Mouse (Mus musculus) R1 (cell line): Measurements from ENCODE around the gene Hnf4a.

Experiments
- DNase-seq: peaks from one replicate; pipeline ENCODE4 v3.0.0-alpha.2; 2018; ENCODE audit warnings: low read depth, low spot score

The Hnf4a gene

GRCm38 (mm10) chr2:163548822-163549221 is 42.2 kb downstream of the Hnf4a start:
- DNase-seq: no peak

DNA sequence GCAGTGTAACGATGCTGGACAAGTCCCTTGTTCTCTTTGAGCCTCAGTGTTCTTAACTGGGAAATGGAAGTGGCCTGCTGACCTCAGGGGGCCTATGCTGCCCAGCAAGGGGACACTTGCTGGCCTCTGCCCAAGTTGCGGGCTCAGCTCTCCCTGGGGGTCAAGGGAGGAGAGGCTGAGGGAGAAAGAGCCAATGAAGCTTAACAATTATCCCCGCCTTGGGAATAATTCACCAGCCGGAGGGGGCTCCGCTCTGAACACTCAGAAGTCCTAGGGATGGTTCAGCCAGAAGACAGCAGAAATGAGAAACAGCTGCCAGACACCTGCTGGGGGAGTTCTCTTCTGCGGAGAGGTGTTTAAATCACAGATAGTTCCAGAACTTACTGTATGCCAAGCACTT is 43.2 kb downstream of the Hnf4a start:
- no peak for DNase-seq

DNA sequence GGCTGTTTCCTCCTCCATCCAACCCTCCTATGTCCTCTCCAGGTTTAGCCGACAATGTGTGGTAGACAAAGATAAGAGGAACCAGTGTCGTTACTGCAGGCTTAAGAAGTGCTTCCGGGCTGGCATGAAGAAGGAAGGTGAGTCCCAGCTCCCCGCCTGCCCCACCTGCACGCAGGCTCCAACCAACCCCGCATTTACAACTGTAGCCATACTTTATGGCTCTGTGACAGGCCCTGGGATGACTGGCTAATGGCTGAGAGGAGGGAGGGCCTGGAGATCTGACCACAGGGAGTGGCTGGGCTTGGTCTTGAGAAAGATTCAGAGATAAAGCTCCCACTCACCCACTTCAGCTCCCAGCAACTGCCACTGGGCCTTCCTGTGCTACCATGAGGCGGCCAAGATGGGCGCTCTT is 45.9 kb downstream of the Hnf4a start:
- DNase-seq: no peak

DNA sequence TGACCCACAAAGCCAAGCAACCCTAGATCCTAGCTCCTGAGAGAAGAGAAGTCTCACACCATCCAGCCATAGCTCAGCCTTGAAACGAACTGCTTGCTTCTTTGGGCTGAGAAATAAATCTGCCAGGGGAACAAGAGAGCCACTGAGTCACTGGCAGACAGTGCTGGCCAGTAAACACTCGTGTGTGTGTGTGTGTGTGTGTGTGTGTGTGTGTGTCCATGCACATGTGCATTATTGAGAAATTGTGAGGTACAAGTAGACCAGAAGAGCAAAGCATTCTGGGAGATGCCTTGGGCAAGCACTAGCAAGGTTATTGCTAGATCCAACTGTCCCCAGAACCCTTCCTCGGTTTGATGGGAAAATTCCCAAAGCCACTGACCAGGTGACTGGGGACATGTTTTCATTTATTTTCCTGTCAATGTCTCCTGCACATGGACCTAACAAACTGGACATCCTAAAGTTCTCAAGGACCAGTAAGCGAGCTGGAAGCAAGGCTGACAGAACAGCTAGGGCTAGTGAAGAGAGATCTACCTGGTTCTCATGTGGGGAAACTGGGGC is 47.9 kb downstream of the Hnf4a start:
- no peak for DNase-seq

DNA sequence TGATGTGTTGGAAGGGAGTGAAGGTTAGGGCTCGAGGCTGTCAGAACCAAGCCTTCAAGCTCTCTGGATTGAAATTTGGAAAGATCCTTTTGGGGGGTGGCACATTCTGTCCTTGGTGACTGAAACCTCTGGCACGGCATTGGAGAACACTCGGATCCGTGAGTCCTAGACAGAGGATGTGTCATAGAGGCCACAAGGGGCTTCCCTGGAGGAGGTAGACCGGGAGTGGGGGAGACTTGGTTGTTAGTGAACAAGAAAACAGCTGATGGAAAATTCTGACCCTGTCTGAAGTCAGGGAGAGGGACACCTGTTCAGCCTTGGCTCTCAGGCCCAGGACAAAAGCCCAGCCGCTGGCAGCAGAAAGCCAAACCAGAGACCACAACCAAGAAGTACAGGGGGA is 48.4 kb downstream of the Hnf4a start:
- DNase-seq: no peak

DNA sequence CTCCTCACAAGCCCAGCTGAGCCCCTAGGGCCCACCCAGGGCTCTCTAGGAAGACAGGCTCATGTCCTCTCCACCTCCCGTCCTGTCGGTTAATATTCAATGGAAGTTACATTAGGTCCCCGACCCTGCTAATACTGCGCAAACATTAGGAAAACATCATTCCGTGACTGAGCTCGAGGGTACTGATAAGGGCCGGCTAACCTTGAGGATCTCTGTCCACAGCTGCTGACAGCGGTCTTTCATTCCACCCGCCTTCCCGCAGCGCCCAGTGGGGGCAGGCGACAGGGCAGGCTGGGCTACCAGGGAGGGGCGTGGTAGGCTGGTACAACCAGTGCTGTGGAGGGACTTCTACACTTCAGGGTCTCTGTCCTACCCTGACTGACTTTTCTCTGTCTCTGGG is 48.8 kb downstream of the Hnf4a start:
- DNase-seq: no peak

- no peak for DNase-seq
These were observed 51.9 kb downstream of the Hnf4a start for GRCm38 (mm10) chr2:163558548-163558947.

DNA sequence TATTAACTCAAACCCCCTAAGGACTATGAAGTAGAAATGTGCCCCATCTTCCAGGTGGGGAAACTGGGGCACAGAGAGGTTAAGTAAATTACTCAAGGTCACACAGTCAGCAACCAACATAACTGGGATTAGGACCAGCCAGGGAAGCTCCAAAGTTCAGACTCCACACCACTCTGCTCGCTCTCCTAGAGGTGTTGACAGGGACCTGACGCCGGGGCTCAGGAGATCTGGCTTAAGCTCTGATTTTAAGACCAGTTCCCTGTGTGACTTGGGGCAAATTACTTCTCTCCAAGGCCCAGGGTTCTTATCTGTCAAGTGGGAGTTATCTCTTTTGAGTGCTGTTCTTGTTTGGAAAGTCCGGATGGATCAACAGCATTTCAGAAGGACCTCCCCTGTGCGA is 52.6 kb downstream of the Hnf4a start:
- no peak for DNase-seq

- DNase-seq: no peak
These were observed 53.6 kb downstream of the Hnf4a start for GRCm38 (mm10) chr2:163560247-163560646.

- DNase-seq: no peak
These were observed 54.8 kb downstream of the Hnf4a start for GRCm38 (mm10) chr2:163561258-163561948.

DNA sequence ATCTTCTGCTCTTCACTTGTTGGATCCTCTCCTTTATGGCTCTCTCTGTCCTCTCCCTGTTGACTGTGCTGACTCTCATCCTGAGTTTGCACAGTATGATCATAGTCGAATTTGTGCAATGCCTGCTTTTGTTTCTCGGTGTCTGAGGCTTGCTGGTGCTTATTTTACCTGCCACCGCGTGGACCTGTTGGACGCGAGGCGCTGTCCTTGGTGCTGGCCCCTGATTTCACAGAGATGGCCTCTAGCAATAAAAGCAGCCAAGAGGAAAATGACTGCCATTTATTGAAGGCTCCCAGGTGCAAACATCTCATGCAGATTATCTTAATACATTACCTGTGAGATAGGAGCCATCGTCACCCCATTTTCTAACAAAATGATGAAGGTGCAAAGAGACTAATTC is 58.0 kb downstream of the Hnf4a start:
- peak; percentile 38 for DNase-seq

- DNase-seq: no peak
These were observed 67.7 kb downstream of the Hnf4a start for GRCm38 (mm10) chr2:163574321-163574720.

- DNase-seq: no peak
These were observed 68.6 kb downstream of the Hnf4a start for GRCm38 (mm10) chr2:163575248-163575647.

DNA sequence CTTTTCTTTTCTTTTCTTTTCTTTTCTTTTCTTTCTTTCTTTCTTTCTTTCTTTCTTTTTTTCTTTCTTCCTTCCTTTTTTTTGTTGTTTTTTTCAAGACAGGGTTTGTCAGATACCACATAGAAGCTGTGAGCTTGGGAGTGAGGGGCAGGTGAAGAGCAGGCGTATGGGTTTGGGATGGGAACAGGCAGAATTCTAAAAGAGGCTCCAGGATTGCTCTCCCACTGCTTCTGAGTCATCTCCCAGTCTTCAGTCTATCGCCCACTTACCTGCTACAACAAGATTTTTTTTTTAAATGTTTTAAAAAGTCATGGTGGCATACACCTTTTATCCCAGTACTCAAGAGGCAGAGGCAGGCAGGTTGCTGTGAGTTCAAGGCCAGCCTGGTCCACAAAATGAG is 71.4 kb downstream of the Hnf4a start:
- no peak for DNase-seq

- DNase-seq: no peak
These were observed 73.7 kb downstream of the Hnf4a start for GRCm38 (mm10) chr2:163580069-163580945.

DNA sequence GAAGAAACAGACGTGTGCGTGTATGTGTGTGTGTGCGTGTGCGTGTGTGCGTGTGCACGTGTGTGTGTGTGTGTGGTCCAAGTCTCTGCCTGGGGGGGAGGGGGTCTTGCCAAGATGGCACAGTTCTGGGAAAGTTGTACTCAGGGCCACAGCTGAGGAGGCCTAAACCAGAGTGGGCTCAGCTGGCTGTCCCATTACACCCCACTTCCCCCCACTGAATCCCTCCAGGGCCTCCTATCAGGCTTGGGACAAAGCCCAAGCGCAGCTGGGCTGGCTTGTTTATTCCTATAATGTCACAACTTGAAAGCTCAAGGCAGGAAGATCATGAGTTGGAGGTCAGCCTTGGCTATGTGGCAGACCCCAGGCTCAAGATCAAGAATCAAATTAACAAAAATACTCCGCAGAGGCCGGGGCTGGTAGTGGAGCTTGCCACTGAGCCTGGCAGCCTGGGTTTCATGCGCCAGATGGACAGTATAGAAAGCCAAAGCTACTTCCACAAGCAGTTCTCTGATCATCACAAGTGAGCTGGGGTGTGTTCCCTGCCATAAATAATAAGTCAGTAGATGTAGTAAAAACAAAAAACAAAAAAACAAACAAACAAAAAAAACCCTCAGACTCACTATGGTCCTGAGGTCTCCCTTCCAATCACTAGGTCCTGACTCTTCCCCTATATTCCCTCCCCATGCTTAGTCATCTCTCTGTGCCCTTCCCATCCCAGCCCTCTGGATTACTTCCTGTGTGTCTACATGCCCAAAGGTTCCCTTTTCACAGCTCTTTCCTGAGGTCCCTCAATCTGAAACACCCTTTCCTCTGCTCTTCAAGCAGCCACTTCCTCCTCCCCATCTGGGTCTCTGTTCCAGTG is 76.8 kb downstream of the Hnf4a start:
- DNase-seq: no peak

- DNase-seq: no peak
These were observed 77.4 kb downstream of the Hnf4a start for GRCm38 (mm10) chr2:163584088-163584426.

DNA sequence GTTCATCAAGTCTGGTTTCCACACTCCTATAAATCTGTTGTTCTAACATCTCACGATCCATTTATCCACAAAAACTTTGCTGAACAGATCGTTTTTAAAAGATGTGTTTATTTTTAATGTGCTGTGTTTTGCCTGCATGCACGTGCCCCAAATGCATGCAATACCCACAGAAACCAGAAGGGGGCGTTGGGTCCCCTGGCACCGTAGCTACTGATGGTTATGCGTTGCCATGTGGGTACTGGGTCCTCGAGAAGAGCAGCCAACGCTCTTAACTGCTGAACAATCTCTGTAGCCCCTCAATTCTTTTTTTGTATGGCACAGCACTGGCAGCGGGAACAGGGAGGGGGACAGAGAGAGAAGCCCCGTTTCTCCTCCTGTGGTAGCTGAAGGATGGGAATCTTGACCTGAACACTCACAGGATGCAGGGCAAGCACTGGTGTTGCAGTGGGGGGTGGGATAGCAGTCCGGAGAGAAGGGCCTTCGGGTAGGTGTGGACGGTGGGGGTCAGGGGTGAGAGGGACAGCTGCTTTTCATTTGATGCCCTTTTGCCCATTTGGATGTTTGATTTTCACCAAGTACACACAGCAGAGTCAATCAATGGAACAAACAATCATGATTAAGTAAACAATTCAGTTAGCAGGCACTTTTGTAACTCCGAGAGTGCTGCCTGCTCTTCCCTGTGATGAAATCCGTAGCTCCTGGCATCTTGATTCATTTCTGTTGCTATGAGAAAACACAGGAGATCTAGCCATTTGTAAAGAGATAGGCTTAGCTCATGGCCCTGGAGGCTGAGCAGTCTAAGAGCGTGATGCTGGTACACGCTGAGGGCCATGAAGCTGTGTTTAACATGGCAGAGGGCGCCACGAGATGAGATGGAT is 80.0 kb downstream of the Hnf4a start:
- peak; percentile 55 for DNase-seq

DNA sequence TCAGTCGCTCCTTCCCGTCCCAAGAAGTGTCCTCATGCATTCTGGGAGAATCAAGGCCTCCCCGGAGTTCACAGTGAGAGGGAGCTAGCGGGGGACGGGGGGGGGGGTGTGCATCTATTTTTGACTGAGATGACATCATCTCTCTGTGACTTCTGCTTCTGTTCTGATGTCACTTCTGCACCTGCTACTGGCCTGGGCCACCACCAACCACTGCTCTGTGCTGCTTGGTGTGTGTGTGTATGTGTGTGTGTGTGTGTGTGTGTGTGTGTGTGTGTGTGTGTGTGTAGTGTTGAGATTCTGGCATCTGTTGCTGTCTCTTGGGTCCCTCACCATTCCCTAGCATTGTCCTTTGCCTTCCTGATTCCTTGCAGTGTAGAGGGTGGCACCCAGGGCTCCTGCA is 80.9 kb downstream of the Hnf4a start:
- DNase-seq: no peak

DNA sequence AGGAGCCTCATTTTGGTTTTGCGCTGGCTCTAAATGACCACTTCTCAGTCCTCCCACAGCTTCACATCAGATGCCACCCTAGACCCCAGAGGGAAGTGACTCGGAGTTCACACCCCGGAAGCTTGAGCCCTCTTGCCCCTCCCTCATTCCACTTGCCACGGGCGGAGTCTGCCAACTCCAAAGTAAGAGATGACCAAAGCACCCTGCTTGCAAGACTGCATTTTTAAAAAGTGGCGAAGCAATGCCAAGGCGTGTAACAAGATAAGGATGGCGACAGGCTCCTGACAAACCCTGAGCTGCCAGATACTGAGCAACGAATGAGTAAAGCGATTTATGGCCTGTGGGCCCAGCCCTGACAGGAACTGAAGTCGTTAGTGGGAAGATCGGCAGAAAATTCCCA is 83.6 kb downstream of the Hnf4a start:
- no peak for DNase-seq

DNA sequence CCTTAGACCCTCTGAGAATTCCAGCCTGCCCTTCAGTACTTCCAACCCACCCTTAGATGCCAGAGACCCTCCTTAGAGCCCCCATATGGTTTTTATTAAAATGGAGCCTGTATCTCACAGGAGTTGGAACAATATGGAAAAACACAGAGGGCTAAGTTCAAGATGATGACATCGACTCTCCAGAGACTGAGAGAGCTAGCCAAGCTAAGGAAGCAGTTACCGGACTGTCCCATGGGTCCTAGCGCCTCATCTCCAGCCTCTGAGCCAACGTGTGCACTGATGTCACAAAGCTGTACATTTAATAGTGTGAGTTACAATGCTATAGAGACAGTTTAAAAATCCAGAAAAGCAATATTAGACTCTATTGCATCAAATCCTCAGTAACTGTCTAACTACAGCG is 84.4 kb downstream of the Hnf4a start:
- DNase-seq: no peak
